Mouse (Mus musculus) heart, adult 2 months (tissue): ENCODE results near the gene Ccdc82.

Experiments used
- CTCF ChIP-seq: fragments of 200-600 bp; IDR thresholded peaks from 2 replicates; pipeline ENCODE4 v1.8.1; 2022; ENCODE audit warnings: antibody characterized with exemption, mild to moderate bottlenecking, moderate library complexity
- POLR2A ChIP-seq: fragments of 200-500 bp; IDR thresholded peaks from 2 replicates; pipeline ENCODE4 v1.6.1; 2011; ENCODE audit warnings: mild to moderate bottlenecking, low read depth, low read length, control low read depth; ENCODE audit not compliant: insufficient read depth

GRCm38 (mm10) chr9:13260980-13261379 is 14.2 kb downstream of the Ccdc82 start:
- TF ChIP-seq POLR2A: no peak
- TF ChIP-seq CTCF: no peak
